ENCODE assay signal across 9 mouse cellular contexts in genomic region chr2:178727930-178728793, GRCm38 (mm10).
DNase-seq lines count a peak whose midpoint lies in the region; ATAC-seq and TF ChIP-seq lines count a peak whose summit lies in the region.
"Had no signal": no experiment of that assay in that cellular context is flagged by ENCODE, and none has a peak within 500 bp of the region (broad histone marks: within the 10 kb centered on the region; RNA-seq: fewer than 3 reads in every experiment).

No protein-coding gene starts in this region.

- H3K9me3 ChIP-seq in heart, embryonic 10.5 days = no peaks in the 10 kb centered on the region
- no peaks in the 10 kb centered on the region for H3K9me3 ChIP-seq in hindbrain, embryonic 10.5 days
- no peaks in the 10 kb centered on the region for H3K9me3 ChIP-seq in midbrain, postnatal 0 days (ENCODE audit: low read length)

- H3K9ac ChIP-seq in midbrain, postnatal 0 days (replicated peaks; ENCODE audit: low read length, poor library complexity, severe bottlenecking) = no peak overlapping the region

- H3K4me1 ChIP-seq in heart, embryonic 10.5 days = peaks cover 16% of the 10 kb centered on the region
- H3K4me1 ChIP-seq in hindbrain, embryonic 10.5 days (replicated peaks) = peaks cover 21% of the 10 kb centered on the region
- peaks cover 10% of the 10 kb centered on the region for H3K4me1 ChIP-seq in midbrain, postnatal 0 days (ENCODE audit: insufficient read depth, low read length)

- TF ChIP-seq CTCF in midbrain, postnatal 0 days (IDR thresholded peaks at IDR 0.05) = no peak

- peak overlapping the region; percentile 40 for H3K4me3 ChIP-seq in heart, embryonic 10.5 days
- peak overlapping the region; percentile 28 for H3K4me3 ChIP-seq in hindbrain, embryonic 10.5 days
- H3K4me3 ChIP-seq in midbrain, postnatal 0 days (ENCODE audit: low read depth, low read length) = no peak overlapping the region

- H3K27ac ChIP-seq in heart, embryonic 10.5 days = peak overlapping the region; percentile 16; the same call in 1 of the 2 replicates
- peak overlapping the region; percentile 64; the same call in 1 of the 2 replicates for H3K27ac ChIP-seq in hindbrain, embryonic 10.5 days
- H3K27ac ChIP-seq in midbrain, postnatal 0 days (ENCODE audit: low read depth, low read length) = peak overlapping the region; percentile 32; the same call in 1 of the 2 replicates

- 3% methylated on average over 17 of the region's 17 CpGs for WGBS in heart, embryonic 10.5 days
- WGBS in hindbrain, embryonic 10.5 days = 4% methylated on average over 17 of the region's 17 CpGs
- WGBS in midbrain, postnatal 0 days = 6% methylated on average over 17 of the region's 17 CpGs

- ATAC-seq in midbrain, postnatal 0 days (ENCODE audit: low FRiP score) = peak; percentile 61; the same call in 1 of the 2 replicates

- H3K27me3 ChIP-seq in heart, embryonic 10.5 days (ENCODE audit: insufficient read depth, poor library complexity, severe bottlenecking) = 0 out of 2 replicates have a peak, but pooled peaks cover 5% of the 10 kb centered on the region
- H3K27me3 ChIP-seq in hindbrain, embryonic 10.5 days (ENCODE audit: insufficient read depth, poor library complexity, severe bottlenecking) = peaks cover 14% of the 10 kb centered on the region; the same call in 1 of the 2 replicates
- no peaks in the 10 kb centered on the region for H3K27me3 ChIP-seq in midbrain, postnatal 0 days (ENCODE audit: insufficient read depth, low read length)

- H3K36me3 ChIP-seq in heart, embryonic 10.5 days = no peaks in the 10 kb centered on the region
- no peaks in the 10 kb centered on the region for H3K36me3 ChIP-seq in hindbrain, embryonic 10.5 days
- no peaks in the 10 kb centered on the region for H3K36me3 ChIP-seq in midbrain, postnatal 0 days (ENCODE audit: insufficient read depth, low read length)

- no peak overlapping the region; the same call in 1 of the 2 replicates for H3K4me2 ChIP-seq in midbrain, postnatal 0 days (ENCODE audit: low read depth, low read length, poor library complexity, severe bottlenecking)

- no peak for DNase-seq in heart, embryonic 10.5 days (ENCODE audit: low spot score)
- DNase-seq in heart, adult 18-20 months = no peak
- peak; percentile 35 for DNase-seq in ZHBTc4 (ENCODE audit: low read depth, low spot score)
- peak; percentile 36 for DNase-seq in hindbrain, embryonic 10.5 days (ENCODE audit: low spot score)
- DNase-seq in midbrain, postnatal 0 days (ENCODE audit: low spot score) = peak; percentile 27
- no peak for DNase-seq in natural killer cell, adult 2 months (ENCODE audit: low spot score in 2 of 2)
- no peak for DNase-seq in urinary bladder, postnatal 36 days (ENCODE audit: low spot score in 2 of 2)
- no peak for DNase-seq in adrenal gland, postnatal 25 days
- DNase-seq: heart, adult 11 months had no signal

Comparison
In these comparisons a context has a peak if more than half of its experiments do, and no peak if none do; other contexts are left out.
1. DNase-seq: peak in ZHBTc4 (single experiment), hindbrain, embryonic 10.5 days (single experiment) and midbrain, postnatal 0 days (single experiment); none in heart, embryonic 10.5 days (single experiment), heart, adult 18-20 months (0 of 2), natural killer cell, adult 2 months (0 of 2), urinary bladder, postnatal 36 days (0 of 2) and adrenal gland, postnatal 25 days (single experiment).
2. Peak in every context shown above with its lines, with median percentiles within 50 percentile points of each other: H3K27ac ChIP-seq.